Mouse (Mus musculus): ENCODE results near the gene Drd1. TPM values are rescaled to one million over a fixed set of nuclear protein-coding genes. Genes with fewer than 3 reads are reported as not detected.

Gene Drd1
- polyA plus RNA-seq, 1 experiment from 2014 or later = not detected

- Histone ChIP-seq H3K4me2 (ENCODE audit: low read depth, low read length) (no peak overlapping the region), H3K4me3 (ENCODE audit: low read length) (no peak overlapping the region), H3K9me3 (replicated peaks; ENCODE audit: control insufficient read depth, low read length) (0 out of 2 replicates have a peak, but pooled peaks cover 2% of the 10 kb centered on the region), H3K4me1 (ENCODE audit: control insufficient read depth, insufficient read depth, low read length) (no peaks in the 10 kb centered on the region), H3K27ac (ENCODE audit: low read length) (no peak overlapping the region), H3K36me3 (ENCODE audit: control insufficient read depth, insufficient read depth) (no peaks in the 10 kb centered on the region), H3K27me3 (ENCODE audit: control insufficient read depth, insufficient read depth, low read length) (no peaks in the 10 kb centered on the region), H3K9ac (ENCODE audit: low read length) (no peak overlapping the region)
- no peak for ATAC-seq (replicated peaks; ENCODE audit: extremely low read depth, insufficient read depth, low FRiP score)
- 64% methylated on average over 4 of the region's 4 CpGs for WGBS
Observed at GRCm38 (mm10) chr13:54037936-54038335, 17.6 kb downstream of the Drd1 start.

- Histone ChIP-seq H3K4me1 (ENCODE audit: control insufficient read depth, insufficient read depth, low read length) (no peaks in the 10 kb centered on the region), H3K4me3 (ENCODE audit: low read length) (no peak overlapping the region), H3K27me3 (ENCODE audit: control insufficient read depth, insufficient read depth, low read length) (no peaks in the 10 kb centered on the region), H3K9me3 (replicated peaks; ENCODE audit: control insufficient read depth, low read length) (0 out of 2 replicates have a peak, but pooled peaks cover 2% of the 10 kb centered on the region), H3K36me3 (ENCODE audit: control insufficient read depth, insufficient read depth) (no peaks in the 10 kb centered on the region), H3K4me2 (ENCODE audit: low read depth, low read length) (no peak overlapping the region), H3K27ac (ENCODE audit: low read length) (no peak overlapping the region), H3K9ac (ENCODE audit: low read length) (no peak overlapping the region)
- no peak for ATAC-seq (replicated peaks; ENCODE audit: extremely low read depth, insufficient read depth, low FRiP score)
- 61% methylated on average over 1 of the region's 1 CpGs for WGBS
Observed at GRCm38 (mm10) chr13:54035541-54035940, 20.0 kb downstream of the Drd1 start.

- no peak overlapping the region for H3K4me3 ChIP-seq (ENCODE audit: low read length)
- H3K4me1 ChIP-seq (ENCODE audit: control insufficient read depth, insufficient read depth, low read length) = no peaks in the 10 kb centered on the region
- H3K27ac ChIP-seq (ENCODE audit: low read length) = no peak overlapping the region
- ATAC-seq (replicated peaks; ENCODE audit: extremely low read depth, insufficient read depth, low FRiP score) = no peak
- H3K27me3 ChIP-seq (ENCODE audit: control insufficient read depth, insufficient read depth, low read length) = no peaks in the 10 kb centered on the region
- 68% methylated on average over 4 of the region's 4 CpGs for WGBS
- 0 out of 2 replicates have a peak, but pooled peaks cover 2% of the 10 kb centered on the region for H3K9me3 ChIP-seq (replicated peaks; ENCODE audit: control insufficient read depth, low read length)
- no peak overlapping the region for H3K4me2 ChIP-seq (ENCODE audit: low read depth, low read length)
- no peak overlapping the region for H3K9ac ChIP-seq (ENCODE audit: low read length)
- H3K36me3 ChIP-seq (ENCODE audit: control insufficient read depth, insufficient read depth) = no peaks in the 10 kb centered on the region
Observed at GRCm38 (mm10) chr13:54033653-54034052, 21.9 kb downstream of the Drd1 start.

GRCm38 (mm10) chr13:54027079-54027478 lies 28.4 kb downstream of the Drd1 start:
- 79% methylated on average over 7 of the region's 7 CpGs for WGBS

GRCm38 (mm10) chr13:54023311-54023710 lies 32.2 kb downstream of the Drd1 start:
- H3K9me3 ChIP-seq (replicated peaks; ENCODE audit: control insufficient read depth, low read length) = no peaks in the 10 kb centered on the region
- no peaks in the 10 kb centered on the region for H3K27me3 ChIP-seq (ENCODE audit: control insufficient read depth, insufficient read depth, low read length)
- H3K4me1 ChIP-seq (ENCODE audit: control insufficient read depth, insufficient read depth, low read length) = no peaks in the 10 kb centered on the region
- no peak overlapping the region for H3K9ac ChIP-seq (ENCODE audit: low read length)
- 62% methylated on average over 5 of the region's 5 CpGs for WGBS
- no peaks in the 10 kb centered on the region for H3K36me3 ChIP-seq (ENCODE audit: control insufficient read depth, insufficient read depth)
- ATAC-seq (replicated peaks; ENCODE audit: extremely low read depth, insufficient read depth, low FRiP score) = no peak
- H3K4me3 ChIP-seq (ENCODE audit: low read length) = no peak overlapping the region
- no peak overlapping the region for H3K27ac ChIP-seq (ENCODE audit: low read length)
- no peak overlapping the region for H3K4me2 ChIP-seq (ENCODE audit: low read depth, low read length)

More at GRCm38 (mm10) chr13:54027079-54027478, 28.4 kb downstream of the Drd1 start:
- Histone ChIP-seq H3K27ac (ENCODE audit: low read length) (no peak overlapping the region), H3K27me3 (ENCODE audit: control insufficient read depth, insufficient read depth, low read length) (no peaks in the 10 kb centered on the region), H3K4me2 (ENCODE audit: low read depth, low read length) (no peak overlapping the region), H3K4me3 (ENCODE audit: low read length) (no peak overlapping the region), H3K9me3 (replicated peaks; ENCODE audit: control insufficient read depth, low read length) (no peaks in the 10 kb centered on the region), H3K4me1 (ENCODE audit: control insufficient read depth, insufficient read depth, low read length) (no peaks in the 10 kb centered on the region), H3K9ac (ENCODE audit: low read length) (no peak overlapping the region), H3K36me3 (ENCODE audit: control insufficient read depth, insufficient read depth) (no peaks in the 10 kb centered on the region)
- no peak for ATAC-seq (replicated peaks; ENCODE audit: extremely low read depth, insufficient read depth, low FRiP score)

- Histone ChIP-seq H3K36me3 (ENCODE audit: control insufficient read depth, insufficient read depth) (no peaks in the 10 kb centered on the region), H3K9me3 (replicated peaks; ENCODE audit: control insufficient read depth, low read length) (no peaks in the 10 kb centered on the region), H3K4me1 (ENCODE audit: control insufficient read depth, insufficient read depth, low read length) (peaks cover 4% of the 10 kb centered on the region; the same call in 1 of the 2 replicates), H3K27me3 (ENCODE audit: control insufficient read depth, insufficient read depth, low read length) (no peaks in the 10 kb centered on the region), H3K27ac (ENCODE audit: low read length) (no peak overlapping the region), H3K9ac (ENCODE audit: low read length) (no peak overlapping the region), H3K4me2 (ENCODE audit: low read depth, low read length) (no peak overlapping the region), H3K4me3 (ENCODE audit: low read length) (no peak overlapping the region)
- no peak for ATAC-seq (replicated peaks; ENCODE audit: extremely low read depth, insufficient read depth, low FRiP score)
- 84% methylated on average over 4 of the region's 4 CpGs for WGBS
Observed at GRCm38 (mm10) chr13:54008716-54009115, 46.8 kb downstream of the Drd1 start.

Other genes with a start within 250 kb of the Drd1 start
- 24.3 and 29.0 TPM in 2 replicates for gene Sfxn1, start 16.2 kb upstream of the Drd1 start, polyA plus RNA-seq (2015; fragmentation: Nextera tagmentation; extraction: Ambion mirVana)
- gene Hrh2, start 136.4 kb upstream of the Drd1 start, polyA plus RNA-seq (2015; fragmentation: Nextera tagmentation; extraction: Ambion mirVana) = 0.09 and 0.12 TPM in 2 replicates